Mouse (Mus musculus) thymus, adult 2 months (tissue): ENCODE results near the gene Cnot10. TPM values are rescaled to one million over a fixed set of nuclear protein-coding genes. Genes with fewer than 3 reads are reported as not detected.
A peak's percentile ranks its signal among the peaks of the same experiment; 100 is the strongest.

Experiments used
- DNase-seq: peaks from one replicate; pipeline ENCODE4 v3.0.0; 2021
- H3K27ac ChIP-seq: fragments of 200-500 bp; 2 replicates; pipeline ENCODE4 v1.5.1; 2012; ENCODE audit warnings: low read length, control low read depth; ENCODE audit not compliant: control insufficient read depth, insufficient read depth
- H3K27me3 ChIP-seq: fragments of 200-500 bp; 2 replicates; pipeline ENCODE4 v1.6.1; 2012; ENCODE audit warnings: mild to moderate bottlenecking, low read length, moderate library complexity, mixed read lengths; ENCODE audit not compliant: control insufficient read depth, insufficient read depth
- H3K36me3 ChIP-seq: fragments of 200-500 bp; 2 replicates; pipeline ENCODE4 v1.6.1; 2012; ENCODE audit warnings: mild to moderate bottlenecking, low read length, moderate library complexity; ENCODE audit not compliant: control insufficient read depth, insufficient read depth
- H3K4me1 ChIP-seq: fragments of 200-500 bp; replicated peaks from 2 replicates; pipeline ENCODE4 v1.6.1; 2012; ENCODE audit warnings: low read length; ENCODE audit not compliant: control insufficient read depth, insufficient read depth
- H3K4me3 ChIP-seq: fragments of 200-500 bp; 2 replicates; pipeline ENCODE4 v1.5.1; 2012; ENCODE audit warnings: mild to moderate bottlenecking, low read length, control low read depth, moderate library complexity; ENCODE audit not compliant: control insufficient read depth, insufficient read depth
- CTCF ChIP-seq: fragments of 200-500 bp; IDR thresholded peaks from 2 replicates; pipeline ENCODE4 v1.5.1; 2012; ENCODE audit warnings: mild to moderate bottlenecking, control low read depth, low read length, moderate library complexity, borderline replicate concordance; ENCODE audit not compliant: control insufficient read depth, poor library complexity, insufficient read depth; ENCODE audit errors: extremely low read depth
- POLR2A ChIP-seq: fragments of 200-500 bp; IDR thresholded peaks from 2 replicates; pipeline ENCODE4 v1.6.1; 2012; ENCODE audit warnings: mild to moderate bottlenecking, low read length, control low read depth, moderate library complexity; ENCODE audit not compliant: control insufficient read depth, poor library complexity, insufficient read depth; ENCODE audit errors: extremely low read depth
- WGBS: fragments of 180-500 bp; shearing (Covaris S2); methylation state at CpG from one replicate; pipeline ENCODE4 v1.1.7; 2018; 5-methylcytosine and 5-hydroxymethylcytosine counted together
- polyA plus RNA-seq: library from polyadenylated mRNA; depleted of rRNA; stranded (reverse); fragments of >200 nt; gene quantifications from 2 replicates; pipeline ENCODE4 v1.2.3, GENCODE M21; 2012

Cnot10 gene
- polyA plus RNA-seq, 1 experiment, result 45.2 TPM

GRCm38 (mm10) chr9:114584183-114585016 is 55.6 kb downstream of the Cnot10 start:
- Histone ChIP-seq H3K27me3 (no peaks in the 10 kb centered on the region), H3K4me3 (peak overlapping the region; percentile 55; the same call in 1 of the 2 replicates), H3K36me3 (peaks cover 16% of the 10 kb centered on the region; the same call in 1 of the 2 replicates), H3K4me1 (peaks cover 4% of the 10 kb centered on the region), H3K27ac (no peak overlapping the region)
- no peak for DNase-seq
- TF ChIP-seq POLR2A, result no peak
- TF ChIP-seq CTCF, result no peak
- 45% methylated on average over 31 of the region's 31 CpGs for WGBS

- H3K27ac ChIP-seq, result no peak overlapping the region
- 1% methylated on average over 23 of the region's 23 CpGs for WGBS
- peak overlapping the region; percentile 55 for H3K4me3 ChIP-seq
- DNase-seq, result peak; percentile 52
- peaks cover 13% of the 10 kb centered on the region; the same call in 1 of the 2 replicates for H3K36me3 ChIP-seq
- H3K27me3 ChIP-seq, result no peaks in the 10 kb centered on the region
- H3K4me1 ChIP-seq, result peaks cover 4% of the 10 kb centered on the region
- TF ChIP-seq POLR2A (no peak), CTCF (peak; percentile 97)
Measured at GRCm38 (mm10) chr9:114583812-114584182, 56.2 kb downstream of the Cnot10 start.

- 50% methylated on average over 11 of the region's 11 CpGs for WGBS
- no peak overlapping the region for H3K27ac ChIP-seq
Measured at GRCm38 (mm10) chr9:114578646-114579045, 61.3 kb downstream of the Cnot10 start.

GRCm38 (mm10) chr9:114576001-114576400 is 64.0 kb downstream of the Cnot10 start:
- no peaks in the 10 kb centered on the region for H3K36me3 ChIP-seq
- H3K27ac ChIP-seq, result no peak overlapping the region
- peaks cover 7% of the 10 kb centered on the region for H3K4me1 ChIP-seq
- 79% methylated on average over 1 of the region's 1 CpGs for WGBS
- no peak for DNase-seq
- no peak overlapping the region for H3K4me3 ChIP-seq
- TF ChIP-seq CTCF, result no peak
- TF ChIP-seq POLR2A, result no peak
- H3K27me3 ChIP-seq, result no peaks in the 10 kb centered on the region

More at GRCm38 (mm10) chr9:114578646-114579045, 61.3 kb downstream of the Cnot10 start:
- DNase-seq, result no peak
- H3K27me3 ChIP-seq, result no peaks in the 10 kb centered on the region
- no peak overlapping the region for H3K4me3 ChIP-seq
- no peaks in the 10 kb centered on the region for H3K36me3 ChIP-seq
- TF ChIP-seq POLR2A, result no peak
- no peak for TF ChIP-seq CTCF
- peaks cover under 1% of the 10 kb centered on the region; the same call in 1 of the 2 replicates for H3K4me1 ChIP-seq

- DNase-seq, result no peak
- WGBS, result 30% methylated on average over 5 of the region's 5 CpGs
- H3K4me1 ChIP-seq, result peaks cover 7% of the 10 kb centered on the region
- H3K4me3 ChIP-seq, result no peak overlapping the region
- TF ChIP-seq CTCF, result no peak
- no peak for TF ChIP-seq POLR2A
- no peak overlapping the region for H3K27ac ChIP-seq
- H3K27me3 ChIP-seq, result no peaks in the 10 kb centered on the region
- H3K36me3 ChIP-seq, result no peaks in the 10 kb centered on the region
Measured at GRCm38 (mm10) chr9:114573528-114573927, 66.5 kb downstream of the Cnot10 start.

- no peak for TF ChIP-seq POLR2A
- TF ChIP-seq CTCF, result no peak
- H3K27ac ChIP-seq, result no peak overlapping the region
- peaks cover 13% of the 10 kb centered on the region for H3K4me1 ChIP-seq
- 88% methylated on average over 5 of the region's 5 CpGs for WGBS
- peaks cover 5% of the 10 kb centered on the region for H3K27me3 ChIP-seq
- H3K4me3 ChIP-seq, result no peak overlapping the region
- H3K36me3 ChIP-seq, result no peaks in the 10 kb centered on the region
- no peak for DNase-seq
Measured at GRCm38 (mm10) chr9:114568682-114569474, 71.1 kb downstream of the Cnot10 start.
